Mouse (Mus musculus) forebrain, postnatal 0 days (tissue): ENCODE results near the gene Cdk18. TPM values are rescaled to one million over a fixed set of nuclear protein-coding genes. Genes with fewer than 3 reads are reported as not detected.

Experiments
- ATAC-seq: fragments of 200-750 bp; cut with Nextera tagmentation; 2 replicates; pipeline ENCODE4 v1.8.0; 2017; ENCODE audit warnings: mild to moderate bottlenecking, moderate library complexity
- DNase-seq: peaks from one replicate; pipeline ENCODE4 v3.0.0-alpha.2; 2015
- H3K27ac ChIP-seq: fragments of 300-500 bp; sonication (generic); 2 replicates; pipeline ENCODE4 v1.5.1; 2014; ENCODE audit warnings: low read depth, mild to moderate bottlenecking, antibody characterized with exemption, low read length, moderate library complexity, mixed read lengths
- H3K27me3 ChIP-seq: fragments of 300-500 bp; sonication (generic); 2 replicates; pipeline ENCODE4 v1.6.1; 2014; ENCODE audit warnings: mild to moderate bottlenecking, low read length, mixed read lengths; ENCODE audit not compliant: insufficient read depth
- H3K36me3 ChIP-seq: fragments of 300-500 bp; sonication (generic); 2 replicates; pipeline ENCODE4 v1.6.1; 2014; ENCODE audit warnings: mild to moderate bottlenecking, moderate library complexity; ENCODE audit not compliant: insufficient read depth
- H3K4me1 ChIP-seq: fragments of 300-500 bp; sonication (generic); 2 replicates; pipeline ENCODE4 v1.6.1; 2014; ENCODE audit warnings: antibody characterized with exemption; ENCODE audit not compliant: insufficient read depth
- H3K4me2 ChIP-seq: fragments of 300-500 bp; sonication (generic); 2 replicates; pipeline ENCODE4 v1.6.1; 2014; ENCODE audit warnings: low read depth, mild to moderate bottlenecking, moderate library complexity
- H3K4me3 ChIP-seq: fragments of 300-500 bp; sonication (generic); 2 replicates; pipeline ENCODE4 v1.5.1; 2014; ENCODE audit warnings: low read depth, low read length, mixed read lengths
- H3K9ac ChIP-seq: fragments of 300-500 bp; sonication (generic); 2 replicates; pipeline ENCODE4 v1.6.1; 2014; ENCODE audit warnings: mild to moderate bottlenecking
- H3K9me3 ChIP-seq: fragments of 300-500 bp; sonication (generic); 2 replicates; pipeline ENCODE4 v1.6.1; 2016; ENCODE audit warnings: low read length
- CTCF ChIP-seq: sonication (generic); IDR thresholded peaks from 2 replicates; pipeline ENCODE4 v1.5.1; 2016; ENCODE audit warnings: antibody characterized with exemption, control low read depth, low read depth
- WGBS: fragments of 180-500 bp; shearing (Covaris S2); extraction: QIAGEN DNeasy Blood & Tissue Kit; methylation state at CpG from one replicate; pipeline ENCODE4 v1.1.7; 2014; 5-methylcytosine and 5-hydroxymethylcytosine counted together
- polyA plus RNA-seq: library from polyadenylated mRNA; unstranded; fragments of >200 nt; fragmentation: Nextera tagmentation; extraction: Ambion mirVana; gene quantifications from 2 replicates; pipeline ENCODE4 v1.2.1, GENCODE M21; 2015
- total RNA-seq: library from RNA; depleted of rRNA; stranded (reverse); fragments of >200 nt; gene quantifications from 2 replicates; pipeline ENCODE4 v1.2.3, GENCODE M21; 2014

Cdk18 gene
- total and polyA plus RNA-seq, 2 experiments from 2014 or later, result 1.2 to 2.6 TPM

- 18% methylated on average over 14 of the region's 14 CpGs for WGBS
- DNase-seq (peak; percentile 91), ATAC-seq (peak; percentile 79)
- no peaks in the 10 kb centered on the region for H3K9me3 ChIP-seq
- H3K4me2 ChIP-seq, result peak overlapping the region; percentile 21
- H3K9ac ChIP-seq, result peak overlapping the region; percentile 23; the same call in 1 of the 2 replicates
- H3K4me3 ChIP-seq, result no peak overlapping the region
- H3K27me3 ChIP-seq, result no peaks in the 10 kb centered on the region
- peak; percentile 99 for TF ChIP-seq CTCF
- H3K36me3 ChIP-seq, result no peaks in the 10 kb centered on the region
- no peak overlapping the region for H3K27ac ChIP-seq
- H3K4me1 ChIP-seq, result no peaks in the 10 kb centered on the region
Observed at GRCm38 (mm10) chr1:132157016-132157781, 17.7 kb upstream of the Cdk18 start.

GRCm38 (mm10) chr1:132155737-132156136, 16.3 kb upstream of the Cdk18 start:
- H3K4me1 ChIP-seq, result no peaks in the 10 kb centered on the region
- DNase-seq, result peak; percentile 88
- 12% methylated on average over 6 of the region's 6 CpGs for WGBS
- peak; percentile 92 for TF ChIP-seq CTCF
- H3K27me3 ChIP-seq, result no peaks in the 10 kb centered on the region
- no peaks in the 10 kb centered on the region for H3K36me3 ChIP-seq
- no peak overlapping the region for H3K27ac ChIP-seq
- no peak overlapping the region for H3K4me2 ChIP-seq
- no peak overlapping the region for H3K9ac ChIP-seq
- ATAC-seq, result peak; percentile 14; the same call in 1 of the 2 replicates
- no peak overlapping the region for H3K4me3 ChIP-seq
- no peaks in the 10 kb centered on the region for H3K9me3 ChIP-seq

DNA sequence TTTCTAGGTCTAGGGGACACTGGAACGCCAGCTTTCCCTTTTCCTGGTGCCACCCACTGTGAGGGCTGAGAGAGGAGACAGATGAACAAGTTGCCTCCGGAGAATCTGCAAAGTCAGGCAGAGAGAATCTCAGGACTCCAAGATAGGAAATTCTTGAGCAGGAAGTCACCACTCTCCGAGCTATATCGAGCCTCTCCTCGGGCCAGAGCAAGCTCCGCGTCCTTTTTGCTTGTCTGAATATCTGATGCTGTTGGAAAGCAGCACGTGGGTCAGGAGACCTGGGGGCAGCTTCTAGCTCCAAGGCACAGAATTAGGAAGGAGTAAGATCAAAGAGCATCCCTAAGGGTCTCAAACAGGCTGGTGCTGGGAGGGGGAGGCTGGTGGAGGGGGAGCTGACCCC, 14.2 kb upstream of the Cdk18 start:
- TF ChIP-seq CTCF, result no peak
- Histone ChIP-seq H3K9me3 (no peaks in the 10 kb centered on the region), H3K27me3 (no peaks in the 10 kb centered on the region), H3K4me2 (no peak overlapping the region), H3K4me3 (no peak overlapping the region), H3K36me3 (no peaks in the 10 kb centered on the region), H3K27ac (no peak overlapping the region), H3K4me1 (no peaks in the 10 kb centered on the region), H3K9ac (no peak overlapping the region)
- ATAC-seq (no peak), DNase-seq (no peak)
- 19% methylated on average over 8 of the region's 8 CpGs for WGBS

DNA sequence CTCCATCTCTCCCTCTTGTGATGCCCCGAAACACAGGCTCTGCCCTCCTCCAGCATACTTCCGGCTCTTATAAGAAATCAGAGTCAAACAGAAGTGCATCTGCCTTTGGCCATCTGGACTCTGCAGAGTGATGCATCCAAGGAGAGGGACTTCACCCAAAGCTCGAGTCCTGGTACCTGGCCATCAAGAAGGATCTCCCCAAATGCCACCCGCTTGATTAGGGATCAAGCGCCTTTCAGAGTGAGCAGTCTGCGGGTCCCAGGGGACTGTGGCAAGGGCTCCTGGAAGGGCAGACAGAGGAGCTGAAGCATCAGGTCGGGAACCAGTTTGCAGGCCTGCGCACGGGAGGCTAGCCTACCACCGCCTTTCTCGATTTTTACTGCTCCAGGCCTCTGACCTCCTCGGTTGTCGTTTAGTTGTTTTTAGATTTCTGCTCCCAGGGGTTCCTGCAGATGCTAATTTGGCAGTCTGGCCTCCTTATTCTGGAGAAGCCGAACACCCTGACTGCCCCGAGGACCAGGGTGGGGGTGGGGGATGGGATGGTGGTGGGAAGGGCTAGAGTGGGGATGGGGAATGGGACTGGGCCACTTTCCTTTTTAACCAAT, 13.7 kb upstream of the Cdk18 start:
- 43% methylated on average over 15 of the region's 15 CpGs for WGBS
- Histone ChIP-seq H3K27me3 (no peaks in the 10 kb centered on the region), H3K27ac (no peak overlapping the region), H3K9me3 (no peaks in the 10 kb centered on the region), H3K9ac (no peak overlapping the region), H3K4me1 (no peaks in the 10 kb centered on the region), H3K4me3 (no peak overlapping the region), H3K4me2 (no peak overlapping the region), H3K36me3 (no peaks in the 10 kb centered on the region)
- no peak for TF ChIP-seq CTCF
- DNase-seq (no peak), ATAC-seq (no peak)

GRCm38 (mm10) chr1:132151908-132152307, 12.4 kb upstream of the Cdk18 start:
- no peaks in the 10 kb centered on the region for H3K9me3 ChIP-seq
- no peak overlapping the region for H3K27ac ChIP-seq
- no peaks in the 10 kb centered on the region for H3K36me3 ChIP-seq
- WGBS, result 71% methylated on average over 2 of the region's 2 CpGs
- no peak overlapping the region for H3K4me3 ChIP-seq
- H3K27me3 ChIP-seq, result no peaks in the 10 kb centered on the region
- no peak for TF ChIP-seq CTCF
- no peaks in the 10 kb centered on the region for H3K4me1 ChIP-seq
- ATAC-seq (no peak), DNase-seq (no peak)
- H3K9ac ChIP-seq, result no peak overlapping the region
- no peak overlapping the region for H3K4me2 ChIP-seq

- no peaks in the 10 kb centered on the region for H3K9me3 ChIP-seq
- H3K27ac ChIP-seq, result no peak overlapping the region
- WGBS, result 77% methylated on average over 15 of the region's 15 CpGs
- H3K27me3 ChIP-seq, result no peaks in the 10 kb centered on the region
- no peaks in the 10 kb centered on the region for H3K36me3 ChIP-seq
- ATAC-seq (no peak), DNase-seq (no peak)
- no peak overlapping the region for H3K4me2 ChIP-seq
- no peak overlapping the region for H3K4me3 ChIP-seq
- no peak for TF ChIP-seq CTCF
- H3K4me1 ChIP-seq, result no peaks in the 10 kb centered on the region
- H3K9ac ChIP-seq, result no peak overlapping the region
Observed at GRCm38 (mm10) chr1:132150817-132151601, 11.5 kb upstream of the Cdk18 start.

- Histone ChIP-seq H3K27ac (no peak overlapping the region), H3K4me1 (no peaks in the 10 kb centered on the region), H3K9ac (no peak overlapping the region), H3K9me3 (no peaks in the 10 kb centered on the region), H3K36me3 (no peaks in the 10 kb centered on the region), H3K4me2 (no peak overlapping the region), H3K4me3 (no peak overlapping the region), H3K27me3 (no peaks in the 10 kb centered on the region)
- no peak for TF ChIP-seq CTCF
- ATAC-seq (no peak), DNase-seq (no peak)
- whole genome bisulfite sequencing, result 44% methylated on average over 1 of the region's 1 CpGs
Observed at GRCm38 (mm10) chr1:132150171-132150570, 10.7 kb upstream of the Cdk18 start.
